Mouse (Mus musculus) CH12.LX (cell line): Measurements from ENCODE around the gene Elp4. TPM values are rescaled to one million over a fixed set of nuclear protein-coding genes. Genes with fewer than 3 reads are reported as not detected.

ENCODE experiments used
- DNase-seq: peaks from one replicate; pipeline ENCODE4 v3.0.0-alpha.2; 2013; ENCODE audit errors: extremely low read depth
- H3K27ac ChIP-seq: 2 replicates; pipeline ENCODE4 v1.5.1; 2012; ENCODE audit warnings: low read depth, mild to moderate bottlenecking, control low read depth, moderate library complexity; ENCODE audit not compliant: insufficient read depth
- H3K27me3 ChIP-seq: replicated peaks from 2 replicates; pipeline ENCODE3; 2012; ENCODE audit warnings: inconsistent platforms
- H3K36me3 ChIP-seq, 2 experiments: replicated peaks in 1 of 2; 2 replicates each; pipeline versions ENCODE3 to v1.6.1; 2012; ENCODE audit warnings: inconsistent platforms in 1 of 2, low read length in 1 of 2, mild to moderate bottlenecking in 1 of 2, mixed read lengths in 1 of 2, moderate library complexity in 1 of 2; ENCODE audit not compliant: control insufficient read depth in 1 of 2, insufficient read depth in 1 of 2
- H3K4me1 ChIP-seq, 2 experiments: 2 replicates each; pipeline ENCODE4 v1.6.1; 2012; ENCODE audit warnings: inconsistent platforms in 1 of 2, moderate library complexity in 1 of 2; ENCODE audit not compliant: insufficient read depth in 2 of 2, control insufficient read depth in 1 of 2
- H3K4me2 ChIP-seq: 2 replicates; pipeline ENCODE4 v1.6.1; 2012; ENCODE audit warnings: low read depth, mild to moderate bottlenecking, control low read depth; ENCODE audit not compliant: poor library complexity, insufficient read depth, severe bottlenecking
- H3K4me3 ChIP-seq, 3 experiments: fragments of 150-350 bp in 1 of 3; sonication (generic) in 1 of 3; replicated peaks in 1 of 3; 2 replicates each; pipeline versions ENCODE3 to v1.5.1; 2011 to 2012; ENCODE audit warnings: low read depth in 2 of 3, low read length in 2 of 3, mild to moderate bottlenecking in 2 of 3, moderate library complexity in 2 of 3, control low read depth in 1 of 3, improper control_type of control experiment in 1 of 3, inconsistent platforms in 1 of 3, mixed read lengths in 1 of 3; ENCODE audit not compliant: poor library complexity in 1 of 3
- H3K79me2 ChIP-seq: replicated peaks from 2 replicates; pipeline ENCODE4 v1.6.1; 2012; ENCODE audit warnings: mild to moderate bottlenecking, moderate library complexity; ENCODE audit not compliant: control insufficient read depth, poor library complexity, insufficient read depth, severe bottlenecking; ENCODE audit errors: extremely low read depth
- H3K9ac ChIP-seq: 2 replicates; pipeline ENCODE4 v1.6.1; 2012; ENCODE audit warnings: low read depth, mild to moderate bottlenecking, control low read depth, moderate library complexity; ENCODE audit not compliant: insufficient read depth
- H3K9me3 ChIP-seq: replicated peaks from 2 replicates; pipeline ENCODE3; 2012; ENCODE audit warnings: low read length, inconsistent platforms, mixed read lengths
- BHLHE40 ChIP-seq: IDR thresholded peaks from 2 replicates; pipeline ENCODE4 v1.6.1; 2011; ENCODE audit warnings: mild to moderate bottlenecking, low read depth, low read length, improper control_type of control experiment
- CHD1 ChIP-seq: IDR thresholded peaks from 2 replicates; pipeline ENCODE4 v1.6.1; 2012; ENCODE audit warnings: low read depth, low read length, improper control_type of control experiment, inconsistent platforms
- CHD2 ChIP-seq: IDR thresholded peaks from 2 replicates; pipeline ENCODE4 v1.6.1; 2011; ENCODE audit warnings: low read length, improper control_type of control experiment
- E2F4 ChIP-seq: IDR thresholded peaks from 2 replicates; pipeline ENCODE4 v1.6.1; 2011; ENCODE audit warnings: low read depth, low read length, improper control_type of control experiment; ENCODE audit not compliant: insufficient replicate concordance
- ELF1 ChIP-seq: IDR thresholded peaks from 2 replicates; pipeline ENCODE4 v1.6.1; 2014; ENCODE audit warnings: low read depth, mild to moderate bottlenecking, inconsistent platforms, low read length, improper control_type of control experiment
- GABPA ChIP-seq: IDR thresholded peaks from 2 replicates; pipeline ENCODE4 v1.6.1; 2012; ENCODE audit warnings: low read depth, low read length, improper control_type of control experiment, inconsistent platforms; ENCODE audit not compliant: insufficient replicate concordance
- HCFC1 ChIP-seq: IDR thresholded peaks from 2 replicates; pipeline ENCODE4 v1.6.1; 2012; ENCODE audit warnings: low read depth, mild to moderate bottlenecking, inconsistent platforms, low read length, improper control_type of control experiment
- JUN ChIP-seq: IDR thresholded peaks from 2 replicates; pipeline ENCODE4 v1.6.1; 2011; ENCODE audit warnings: low read depth, mild to moderate bottlenecking, low read length, improper control_type of control experiment, moderate library complexity; ENCODE audit not compliant: insufficient read depth
- KAT2A ChIP-seq: IDR thresholded peaks from 2 replicates; pipeline ENCODE4 v1.6.1; 2012; ENCODE audit warnings: low read length, improper control_type of control experiment, inconsistent platforms; ENCODE audit not compliant: insufficient replicate concordance
- MAFK ChIP-seq: IDR thresholded peaks from 2 replicates; pipeline ENCODE4 v1.6.1; 2011; ENCODE audit warnings: low read length, improper control_type of control experiment; ENCODE audit not compliant: insufficient replicate concordance
- MAX ChIP-seq: IDR thresholded peaks from 2 replicates; pipeline ENCODE4 v1.6.1; 2011; ENCODE audit warnings: low read length, improper control_type of control experiment
- MEF2A ChIP-seq: IDR thresholded peaks from 2 replicates; pipeline ENCODE4 v1.6.1; 2014; ENCODE audit warnings: low read depth, mild to moderate bottlenecking, inconsistent platforms, low read length, improper control_type of control experiment, borderline replicate concordance
- NELFE ChIP-seq: IDR thresholded peaks from 2 replicates; pipeline ENCODE4 v1.6.1; 2011; ENCODE audit warnings: low read depth, low read length, improper control_type of control experiment
- NRF1 ChIP-seq: IDR thresholded peaks from 2 replicates; pipeline ENCODE4 v1.6.1; 2014; ENCODE audit warnings: low read depth, mild to moderate bottlenecking, inconsistent platforms, low read length, improper control_type of control experiment, moderate library complexity
- POLR2A ChIP-seq: IDR thresholded peaks from 2 replicates; pipeline ENCODE4 v1.6.1; 2011; ENCODE audit warnings: low read depth, mild to moderate bottlenecking, improper control_type of control experiment, low read length
- POLR2AphosphoS2 ChIP-seq: IDR thresholded peaks from 2 replicates; pipeline ENCODE4 v1.6.1; 2011; ENCODE audit warnings: low read depth, low read length, improper control_type of control experiment
- RAD21 ChIP-seq: IDR thresholded peaks from 2 replicates; pipeline ENCODE4 v1.6.1; 2011; ENCODE audit warnings: low read depth, mild to moderate bottlenecking, low read length, improper control_type of control experiment, moderate library complexity
- TCF12 ChIP-seq: IDR thresholded peaks from 2 replicates; pipeline ENCODE4 v1.6.1; 2014; ENCODE audit warnings: low read depth, mild to moderate bottlenecking, inconsistent platforms, low read length, improper control_type of control experiment
- UBTF ChIP-seq: IDR thresholded peaks from 2 replicates; pipeline ENCODE4 v1.6.1; 2012; ENCODE audit warnings: low read depth, mild to moderate bottlenecking, inconsistent platforms, low read length, improper control_type of control experiment, moderate library complexity
- USF2 ChIP-seq: conservative IDR thresholded peaks from 2 replicates; pipeline ENCODE4 v1.6.1; 2011; ENCODE audit warnings: low read depth, low read length, improper control_type of control experiment
- ZKSCAN1 ChIP-seq: IDR thresholded peaks from 2 replicates; pipeline ENCODE4 v1.6.1; 2012; ENCODE audit warnings: low read depth, inconsistent platforms, low read length, improper control_type of control experiment, borderline replicate concordance
- ZNF384 ChIP-seq: IDR thresholded peaks from 2 replicates; pipeline ENCODE4 v1.6.1; 2012; ENCODE audit warnings: low read depth, low read length, improper control_type of control experiment, inconsistent platforms
- dilution Hi-C: fragments of 300-500 bp; cut with MboI; formaldehyde crosslinking; loops from 2 replicates; pipeline ENCODE4 v1.14.3; 2020; ENCODE audit warnings: low sequenced_read_pairs; ENCODE audit not compliant: extremely low pct_unique_long_range_greater_than_20kb, extremely low pct_ligation_motif_present
- in situ Hi-C: fragments of 300-500 bp; cut with MboI; formaldehyde crosslinking; loops from 3 replicates; pipeline ENCODE4 v1.14.3; 2019; ENCODE audit warnings: low sequenced_read_pairs, low pct_ligation_motif_present, low pct_unique_long_range_greater_than_20kb, mixed read lengths
- polyA plus RNA-seq: library from polyadenylated mRNA; unstranded; fragments of >175 nt; gene quantifications from 2 replicates; pipeline ENCODE4 v1.2.1, GENCODE M21; 2012; ENCODE audit warnings: low read depth; ENCODE audit not compliant: insufficient read length
- total RNA-seq, 2 experiments: library from RNA; depleted of rRNA; stranded (reverse); fragments of 300-350 nt in 1 of 2; fragments of >200 nt in 1 of 2; gene quantifications; 2 replicates each; pipeline ENCODE4 v1.2.3; 2012 to 2014

Gene Elp4
- total and polyA plus RNA-seq, 3 experiments = 11.6 to 31.2 (median 21.3) TPM

- dilution Hi-C loops = no loop called here
- in situ Hi-C loops = no loop called here
Measured at GRCm38 (mm10) chr2:105789936-105790335, 114.4 kb downstream of the Elp4 start.

GRCm38 (mm10) chr2:105787726-105788125 is 116.6 kb downstream of the Elp4 start:
- dilution Hi-C loops = no loop called here
- no peak for TF ChIP-seq POLR2A
- no peak for TF ChIP-seq NRF1
- TF ChIP-seq, all 38 proteins: peak for 0
- Histone ChIP-seq H3K27ac (no peak overlapping the region), H3K27me3 (no peaks in the 10 kb centered on the region), H3K79me2 (no peaks in the 10 kb centered on the region), H3K4me2 (no peak overlapping the region), H3K4me1 (no peaks in the 10 kb centered on the region), H3K4me3 (no peak overlapping the region), H3K9me3 (no peaks in the 10 kb centered on the region), H3K9ac (no peak overlapping the region), H3K36me3 (peaks cover 0 to 4% of the 10 kb centered on the region in 2 experiments)
- in situ Hi-C loops = no loop called here
- DNase-seq = no peak

More at GRCm38 (mm10) chr2:105789936-105790335, 114.4 kb downstream of the Elp4 start:
- DNase-seq = no peak
- H3K36me3 ChIP-seq = peaks cover 0 to 9% of the 10 kb centered on the region in 2 experiments
- H3K27ac ChIP-seq = no peak overlapping the region
- no peaks in the 10 kb centered on the region for H3K9me3 ChIP-seq
- no peaks in the 10 kb centered on the region for H3K79me2 ChIP-seq
- no peaks in the 10 kb centered on the region for H3K4me1 ChIP-seq
- H3K4me3 ChIP-seq = no peak overlapping the region
- no peak overlapping the region for H3K4me2 ChIP-seq
- no peak overlapping the region for H3K9ac ChIP-seq
- no peaks in the 10 kb centered on the region for H3K27me3 ChIP-seq
- TF ChIP-seq ZKSCAN1 (no peak), E2F4 (no peak), CHD1 (no peak), NELFE (no peak), JUN (no peak), BHLHE40 (no peak), USF2 (no peak), POLR2AphosphoS2 (no peak), RAD21 (no peak), UBTF (no peak), GABPA (no peak), KAT2A (no peak), TCF12 (no peak)

- TF ChIP-seq ZNF384 (no peak), MAFK (no peak), CHD2 (no peak), UBTF (no peak), POLR2AphosphoS2 (no peak), MAX (no peak), NELFE (no peak), BHLHE40 (no peak), ELF1 (no peak), MEF2A (no peak), HCFC1 (no peak)
Measured at GRCm38 (mm10) chr2:105786986-105787385, 117.4 kb downstream of the Elp4 start.

More at GRCm38 (mm10) chr2:105786986-105787385, 117.4 kb downstream of the Elp4 start:
- Histone ChIP-seq H3K36me3 (peaks cover 0 to 4% of the 10 kb centered on the region in 2 experiments), H3K27ac (no peak overlapping the region), H3K4me1 (no peaks in the 10 kb centered on the region), H3K4me2 (no peak overlapping the region), H3K9me3 (no peaks in the 10 kb centered on the region), H3K79me2 (no peaks in the 10 kb centered on the region), H3K4me3 (no peak overlapping the region), H3K9ac (no peak overlapping the region), H3K27me3 (no peaks in the 10 kb centered on the region)
- dilution Hi-C loops = no loop called here
- DNase-seq = no peak
- in situ Hi-C loops = no loop called here
